23 mouse cellular contexts compared by ENCODE assay signal in genomic region chr11:75980413-75980812, GRCm38 (mm10). TPM values are rescaled to one million over a fixed set of nuclear protein-coding genes. Genes with fewer than 3 reads are reported as not detected.
A peak's percentile ranks its signal among the peaks of the same experiment; 100 is the strongest.
DNase-seq lines count a peak whose midpoint lies in the region; ATAC-seq lines count a peak whose summit lies in the region.
"Had no signal": no experiment of that assay in that cellular context is flagged by ENCODE, and none has a peak within 500 bp of the region (broad histone marks: within the 10 kb centered on the region; RNA-seq: fewer than 3 reads in every experiment).

No protein-coding gene starts in this region.

- DNase-seq in CD4-positive, CD25-positive, alpha-beta regulatory T cell, adult 2 months (ENCODE audit: low read depth, low spot score), result peak; percentile 28
- peak; percentile 40 for DNase-seq in CD4-positive helper T cell, adult 2 months (ENCODE audit: low read depth, low spot score)
- DNase-seq in naive thymus-derived CD4-positive, alpha-beta T cell, adult 2 months (ENCODE audit: low read depth), result peak; percentile 58
- peak; percentile 40 for DNase-seq in thymus, postnatal 25 days
- DNase-seq in kidney, adult 8-10 months, result no peak
- DNase-seq in frontal cortex, postnatal 25 days (ENCODE audit: low spot score in 2 of 2), result no peak
- no peak for DNase-seq in adrenal gland, adult (ENCODE audit: inconsistent age in 2 of 2, low spot score in 1 of 2)
- DNase-seq: adrenal gland, adult 2 months; adrenal gland, postnatal 25 days; B cell, adult 2 months; cerebellum, adult 18-20 months; cerebellum, adult 9-11 months; cerebellum, postnatal 36 days; gastrocnemius, postnatal 14 days; heart, adult 2 months; heart, postnatal 14 days had no signal

- no peak for ATAC-seq in CD4-positive, CD25-positive, alpha-beta regulatory T cell, adult 4 months
- ATAC-seq: activated CD4-positive, CD25-positive, alpha-beta regulatory T cell, adult 4 months; forebrain, embryonic 15.5 days; inflammation-experienced regulatory T-cells, adult 6 months had no signal

RNA-seq across cellular contexts. Expression of gene 1700016K19Rik, which starts 19.3 kb away (rescaled TPM):
- not detected for polyA plus RNA-seq in CD4-positive, CD25-positive, alpha-beta regulatory T cell, adult 4 months (2017; shearing (Covaris generic))
- polyA plus RNA-seq: adrenal gland, adult 2 months; erythroblast, embryonic 14.5 days; G1E; heart, embryonic 11.5 days had no signal

RNA-seq across cellular contexts. Expression of gene Rph3al, which starts 42.2 kb away (rescaled TPM):
- 1 to 10 TPM; 6.3 to 7.9 TPM for polyA plus RNA-seq in CD4-positive, CD25-positive, alpha-beta regulatory T cell, adult 4 months (2017; shearing (Covaris generic))
- polyA plus RNA-seq: erythroblast, embryonic 14.5 days; G1E had no signal

RNA-seq across cellular contexts. Expression of gene Rflnb, which starts 47.2 kb away (rescaled TPM):
- 10 to 100 TPM; 13.4 to 14.2 TPM for polyA plus RNA-seq in CD4-positive, CD25-positive, alpha-beta regulatory T cell, adult 4 months (2017; shearing (Covaris generic))

Comparison
In these comparisons a context has a peak if more than half of its experiments do, and no peak if none do; other contexts are left out.
1. DNase-seq: peak in CD4-positive, CD25-positive, alpha-beta regulatory T cell, adult 2 months (single experiment), CD4-positive helper T cell, adult 2 months (single experiment), naive thymus-derived CD4-positive, alpha-beta T cell, adult 2 months (single experiment) and thymus, postnatal 25 days (single experiment); none in kidney, adult 8-10 months (0 of 2), frontal cortex, postnatal 25 days (0 of 2) and adrenal gland, adult (0 of 2).